Mouse (Mus musculus): ENCODE measurements around the gene Rps27l.
A peak's percentile ranks its signal among the peaks of the same experiment; 100 is the strongest.
"Not testable (repeated sequence)": the region's sequence is repeated elsewhere in the genome, so short reads cannot be mapped to it uniquely, and the experiment has no call there.

The Rps27l gene

DNA sequence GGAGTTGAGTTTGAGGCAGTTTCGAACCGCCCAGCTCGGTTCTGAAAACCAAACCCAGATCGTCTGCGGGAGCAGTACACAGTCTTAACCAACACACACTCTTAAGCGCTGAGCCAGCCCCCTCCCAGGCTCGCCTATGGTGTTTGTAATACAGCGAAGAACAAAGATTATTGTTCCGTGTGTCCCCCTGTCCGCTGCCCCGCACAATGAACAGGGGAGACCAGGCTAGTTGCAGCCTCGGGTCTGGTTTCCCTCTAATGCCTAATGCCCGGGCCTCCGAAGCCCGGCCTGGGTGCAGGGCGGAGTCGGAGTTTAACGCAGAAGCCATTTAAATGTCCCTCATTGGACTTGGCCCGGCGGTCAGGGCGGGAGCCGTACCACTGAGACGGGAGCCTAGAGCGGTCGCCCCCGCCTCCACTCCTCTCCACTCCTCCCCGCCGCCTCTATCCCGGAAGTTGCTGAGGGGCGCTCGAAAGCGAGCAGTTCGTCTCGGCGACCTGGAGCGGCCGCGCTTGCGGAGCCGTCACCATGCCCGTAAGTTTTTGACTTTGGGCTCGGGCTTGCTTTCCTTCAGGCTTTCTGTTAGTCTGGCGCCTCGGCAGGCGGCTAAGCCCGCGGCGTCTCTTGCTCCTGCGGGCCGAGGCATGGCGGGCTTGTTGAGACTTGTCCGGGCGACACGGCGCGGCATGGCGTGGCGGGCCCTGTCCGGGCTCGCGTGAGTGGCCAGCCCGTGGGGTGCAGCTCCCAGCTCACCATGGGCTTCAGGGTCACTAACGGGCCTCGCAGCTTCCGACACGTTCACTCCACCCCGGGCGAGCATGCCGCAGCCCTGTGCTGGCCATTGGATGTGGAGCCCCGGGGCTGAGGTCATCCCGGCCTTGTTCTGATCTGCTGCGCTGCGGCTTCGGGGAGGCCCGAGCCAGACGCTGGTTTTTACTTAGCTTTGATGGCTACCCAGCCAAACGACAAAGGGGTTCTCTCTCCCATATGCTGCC is at the start of gene Rps27l:
TSS of gene Rps27l (plus strand) at position 440 of the 995 bp plus-strand sequence.
- DNase-seq: peak; percentile 88 to 92

- no peak for DNase-seq
These were observed 48.9 kb upstream of the Rps27l start for GRCm38 (mm10) chr9:66896951-66897350.

DNA sequence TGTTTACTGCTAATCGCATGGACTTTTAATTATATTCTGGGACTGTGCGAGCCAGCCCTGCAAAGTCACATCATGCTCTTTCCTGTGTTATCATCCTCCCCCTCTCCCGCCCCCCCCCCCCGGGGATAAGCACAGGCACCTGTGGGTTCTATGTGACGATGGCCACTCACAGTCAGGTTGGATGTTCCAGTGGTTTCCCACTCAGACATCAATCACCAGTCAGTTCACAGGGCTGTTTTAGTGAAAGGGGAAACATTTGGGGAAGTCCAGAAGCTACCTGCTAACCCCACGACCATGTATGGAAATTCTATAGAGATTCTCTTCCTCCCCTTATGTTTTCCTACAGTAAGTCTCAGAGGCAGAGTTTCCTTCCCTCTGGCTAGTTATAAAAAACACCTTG is 48.0 kb upstream of the Rps27l start:
- no peak for DNase-seq

DNA sequence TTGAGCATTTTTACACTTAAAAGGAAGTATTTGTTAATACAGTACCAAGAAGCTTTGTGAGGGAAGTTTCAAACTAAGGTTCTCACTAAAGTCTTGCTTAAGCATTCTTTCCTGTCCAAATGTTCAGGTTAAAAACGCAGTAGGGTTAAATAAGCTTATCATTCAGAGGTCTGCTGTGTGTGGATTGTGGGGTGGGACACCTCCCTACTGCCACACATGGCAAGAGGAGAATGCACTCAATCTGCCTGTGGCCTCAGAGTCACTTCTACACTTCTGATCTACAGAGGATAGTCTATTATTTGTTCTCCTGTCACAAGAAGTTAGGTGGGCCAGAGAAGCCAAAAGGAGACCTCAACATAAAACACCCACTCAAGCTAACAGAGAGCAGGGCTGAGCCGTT is 46.8 kb upstream of the Rps27l start:
- DNase-seq: no peak

- no peak for DNase-seq
These were observed 46.4 kb upstream of the Rps27l start for GRCm38 (mm10) chr9:66899526-66899925.

DNA sequence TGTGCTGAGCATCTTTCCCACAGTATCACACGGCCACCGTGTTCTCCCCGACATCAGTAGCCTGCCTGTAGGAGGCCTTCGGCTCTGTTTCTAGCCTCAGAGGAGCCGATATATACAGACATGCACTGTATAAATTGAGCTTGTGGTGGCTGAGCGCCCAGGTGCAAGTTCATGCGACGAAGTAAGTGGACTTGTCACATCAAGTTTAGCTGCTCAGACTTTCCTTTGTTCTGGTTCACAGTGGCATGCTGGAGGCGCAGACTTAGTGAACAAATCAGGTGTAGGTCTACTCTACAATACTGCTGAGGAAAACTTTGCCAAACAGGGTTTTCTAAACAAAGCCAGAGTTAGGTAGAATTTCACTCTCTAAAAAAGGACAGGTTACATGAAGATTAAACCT is 39.9 kb upstream of the Rps27l start:
- no peak for DNase-seq

GRCm38 (mm10) chr9:66907126-66907525 is 38.8 kb upstream of the Rps27l start:
- DNase-seq: no peak

- DNase-seq: no peak
These were observed 38.0 kb upstream of the Rps27l start for GRCm38 (mm10) chr9:66907746-66908397.

GRCm38 (mm10) chr9:66909922-66910321 is 36.0 kb upstream of the Rps27l start:
- no peak for DNase-seq

GRCm38 (mm10) chr9:66910677-66911076 is 35.2 kb upstream of the Rps27l start:
- DNase-seq: no peak

DNA sequence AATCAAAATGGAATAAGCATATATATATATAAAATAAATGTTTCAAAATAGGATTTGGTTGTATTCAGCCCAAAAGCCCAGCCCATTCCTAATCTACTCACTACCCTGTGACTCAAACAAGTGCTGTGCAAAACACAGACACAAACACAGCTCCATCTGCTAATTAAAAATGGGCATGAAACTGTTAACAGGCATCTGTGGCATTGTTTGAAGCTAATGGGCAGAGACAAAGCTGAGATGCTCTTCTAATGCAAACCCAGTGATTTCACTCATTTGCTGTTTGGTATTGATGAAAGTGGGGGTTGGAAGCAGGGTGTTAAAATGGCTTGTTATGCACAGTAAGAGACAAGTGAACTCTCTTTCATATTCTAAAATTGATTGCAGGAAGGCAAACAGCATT is 33.6 kb upstream of the Rps27l start:
- no peak for DNase-seq

DNA sequence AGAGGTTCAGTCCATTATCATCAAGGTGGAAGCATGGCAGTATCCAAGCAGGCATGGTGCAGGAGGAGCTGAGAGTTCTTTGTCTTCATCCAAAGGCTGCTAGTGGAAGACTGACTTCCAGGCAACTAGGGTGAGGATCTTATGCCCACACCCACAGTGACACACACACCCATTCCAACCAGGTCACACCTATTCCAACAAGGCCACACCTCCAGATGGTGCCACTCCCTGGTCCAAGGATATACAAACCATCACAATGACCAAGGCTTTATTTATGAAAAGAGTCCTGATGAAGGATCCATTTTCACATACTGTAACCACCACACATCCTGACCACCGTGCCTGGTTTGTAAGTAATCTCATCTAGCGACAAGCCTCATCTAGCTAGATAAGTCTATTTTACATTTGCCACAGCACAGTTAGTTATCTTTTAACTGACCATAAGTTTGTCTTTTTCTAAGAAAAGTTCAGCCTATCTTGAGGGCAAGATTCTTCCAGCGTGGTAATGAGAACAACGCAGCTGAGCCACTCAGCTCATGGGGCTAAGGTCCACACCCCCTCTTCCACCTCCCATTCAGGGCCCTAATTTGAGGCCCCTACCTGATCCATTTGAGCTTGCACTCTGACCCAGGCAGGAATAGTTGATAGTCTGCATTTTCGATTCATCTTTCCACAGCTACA is 32.5 kb upstream of the Rps27l start:
- not testable (repeated sequence) for DNase-seq

DNA sequence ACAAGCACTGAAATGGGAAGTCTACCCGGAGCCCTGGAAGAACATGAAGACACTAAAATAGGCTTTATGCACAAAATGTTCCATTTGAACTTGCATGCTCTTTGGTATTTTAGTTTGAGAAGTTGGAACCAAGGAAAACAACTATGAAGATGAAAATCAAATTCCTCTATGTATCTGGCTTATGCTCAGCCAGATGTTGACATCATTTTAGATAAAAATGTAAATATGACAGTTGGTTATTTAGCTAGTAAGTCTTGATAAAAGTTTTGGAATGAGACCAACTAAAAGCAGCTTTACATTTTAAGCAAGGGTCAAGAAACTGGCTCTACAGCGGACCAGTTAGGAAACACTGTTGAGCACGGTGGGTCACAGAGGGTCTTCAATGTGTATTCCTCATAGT is 31.3 kb upstream of the Rps27l start:
- DNase-seq: no peak

GRCm38 (mm10) chr9:66915401-66915800 is 30.5 kb upstream of the Rps27l start:
- no peak for DNase-seq

- no peak for DNase-seq
These were observed 29.8 kb upstream of the Rps27l start for GRCm38 (mm10) chr9:66915869-66916785.

GRCm38 (mm10) chr9:66917216-66917891 is 28.5 kb upstream of the Rps27l start:
- DNase-seq: no peak

DNA sequence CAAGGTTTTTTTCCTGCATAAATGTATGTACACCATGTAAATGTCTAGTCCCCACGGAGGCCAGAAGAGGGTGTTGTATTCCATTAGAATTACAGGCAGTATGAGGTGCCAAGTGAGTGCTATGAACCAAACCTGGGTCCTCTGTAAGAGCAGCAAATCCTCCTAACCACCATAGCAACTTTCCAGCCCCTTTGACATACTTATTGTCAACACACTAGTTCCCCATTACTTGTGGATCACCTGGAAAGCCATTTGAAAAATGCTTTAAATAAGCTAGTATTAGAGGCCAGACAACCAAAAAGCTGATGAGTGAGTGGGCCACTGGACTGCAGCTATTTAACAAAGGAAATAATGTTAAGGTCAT is 28.0 kb upstream of the Rps27l start:
- no peak for DNase-seq

DNA sequence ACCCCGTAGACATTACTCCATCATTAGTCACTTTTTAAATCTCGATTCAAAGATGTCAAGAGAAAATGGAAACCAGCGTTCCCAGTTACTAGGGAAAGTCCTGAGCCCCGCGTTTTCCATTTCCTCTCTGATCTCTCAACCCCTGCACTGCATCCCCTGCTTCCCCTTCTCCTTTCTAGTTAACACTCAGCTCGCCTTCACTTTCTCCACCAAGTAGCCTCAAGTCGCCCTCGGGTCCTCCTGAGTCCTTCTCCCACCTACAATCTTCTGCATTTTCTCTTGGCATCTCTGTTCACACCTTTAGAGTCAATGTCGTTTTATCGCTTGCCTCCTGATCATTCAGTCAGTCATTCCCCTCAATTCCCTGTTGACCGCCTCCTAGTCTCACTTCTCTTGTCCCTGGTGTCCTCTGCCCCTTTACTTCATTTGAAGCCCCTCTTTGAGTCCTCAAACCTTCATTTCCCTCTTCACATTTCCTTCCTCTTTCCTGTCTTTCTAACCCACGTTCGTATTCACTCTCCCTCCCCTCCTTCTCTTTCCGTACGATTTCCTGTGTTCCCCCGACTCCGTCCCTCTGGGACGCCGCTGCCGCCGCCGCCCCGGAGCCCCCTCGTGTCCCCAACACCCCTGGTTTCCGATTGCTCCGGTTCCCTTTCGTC is 27.1 kb upstream of the Rps27l start:
- DNase-seq: no peak

DNA sequence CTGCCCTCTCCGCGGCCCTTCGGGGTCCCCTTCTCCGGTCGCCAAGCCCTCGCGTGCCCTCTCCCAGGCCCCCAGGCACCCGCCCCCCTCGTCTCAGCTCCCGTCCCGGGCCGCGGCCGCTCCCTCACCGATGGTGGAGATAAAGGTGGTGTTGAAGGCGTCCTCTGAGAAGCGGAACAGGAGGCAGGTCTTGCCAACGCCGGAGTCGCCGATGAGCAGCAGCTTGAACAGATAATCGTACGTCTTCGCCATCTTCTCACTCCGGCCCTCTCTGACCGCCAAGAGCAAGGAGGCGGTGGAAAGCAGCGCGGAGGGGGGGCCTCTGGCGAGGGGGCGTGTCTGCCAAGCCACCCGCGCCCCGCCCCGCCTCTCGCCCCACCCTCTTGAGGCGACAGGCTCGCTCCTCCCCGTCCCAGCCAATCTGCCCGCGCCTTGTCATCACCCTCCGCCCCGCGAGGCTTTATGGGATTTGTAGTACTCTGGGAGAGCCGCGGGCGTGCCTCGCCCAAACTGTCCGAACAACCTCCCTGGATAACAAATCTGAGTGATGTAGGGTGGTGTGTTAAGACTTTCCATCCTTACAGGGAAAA is 26.4 kb upstream of the Rps27l start, which contains the start of gene Rab8b:
TSS of gene Rab8b (minus strand) at position 306 of the 590 bp plus-strand sequence.
- DNase-seq: peak; percentile 94 to 96

DNA sequence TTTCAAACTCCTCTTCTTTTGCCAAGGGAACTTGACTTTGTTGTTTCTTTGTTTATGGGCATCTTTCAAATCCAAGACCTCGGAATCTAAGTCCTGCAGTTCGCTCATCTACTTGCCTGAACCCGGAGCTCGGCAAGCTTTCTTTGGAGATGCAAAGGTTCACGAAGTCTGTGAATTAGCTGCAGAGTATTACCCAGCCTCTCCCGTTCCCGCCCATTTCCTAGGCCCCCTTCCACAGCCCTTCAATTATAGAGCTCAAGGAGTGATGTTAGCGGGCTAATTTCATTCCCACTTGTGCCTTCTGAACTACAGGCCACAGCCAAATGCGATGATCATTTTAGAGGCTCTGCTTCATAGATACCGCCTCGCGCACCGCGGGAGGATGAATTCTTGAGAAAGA is 25.9 kb upstream of the Rps27l start:
- DNase-seq: no peak

Measured in spleen, adult 18-20 months (tissue).